Mouse (Mus musculus): ENCODE measurements at regions not wholly inside any gene's neighbourhood (a gene's known extent, or its start where the extent isn't known, plus 50 kb on each side); places are given as distances from the start of the nearest gene placed in this dataset.
"Not testable (repeated sequence)": the region's sequence is repeated elsewhere in the genome, so short reads cannot be mapped to it uniquely, and the experiment has no call there.

GRCm38 (mm10) chr2:78026808-78027207 is 80.6 kb upstream of the Cwc22 start:
- Histone ChIP-seq H3K4me2 (replicated peaks) (no peak overlapping the region), H3K4me1 (no peaks in the 10 kb centered on the region), H3K27me3 (no peaks in the 10 kb centered on the region; the same call in 1 of the 2 replicates), H3K36me3 (no peaks in the 10 kb centered on the region), H3K27ac (replicated peaks) (no peak overlapping the region), H3K9me3 (no peaks in the 10 kb centered on the region), H3K4me3 (no peak overlapping the region), H3K9ac (replicated peaks) (no peak overlapping the region)
- WGBS = 69% methylated on average over 6 of the region's 6 CpGs
- no peak for ATAC-seq (replicated peaks)

GRCm38 (mm10) chr2:78025651-78026435 is 79.7 kb upstream of the Cwc22 start:
- H3K4me2 ChIP-seq (replicated peaks) = no peak overlapping the region
- no peaks in the 10 kb centered on the region; the same call in 1 of the 2 replicates for H3K27me3 ChIP-seq
- H3K9me3 ChIP-seq = no peaks in the 10 kb centered on the region
- ATAC-seq (replicated peaks) = no peak
- no peaks in the 10 kb centered on the region for H3K36me3 ChIP-seq
- no peak overlapping the region for H3K4me3 ChIP-seq
- 67% methylated on average over 16 of the region's 16 CpGs for WGBS
- no peak overlapping the region for H3K27ac ChIP-seq (replicated peaks)
- H3K9ac ChIP-seq (replicated peaks) = no peak overlapping the region
- H3K4me1 ChIP-seq = no peaks in the 10 kb centered on the region

GRCm38 (mm10) chr2:78024981-78025565 is 78.9 kb upstream of the Cwc22 start:
- Histone ChIP-seq H3K4me1 (no peaks in the 10 kb centered on the region), H3K27me3 (no peaks in the 10 kb centered on the region; the same call in 1 of the 2 replicates), H3K9me3 (no peaks in the 10 kb centered on the region), H3K4me2 (replicated peaks) (no peak overlapping the region), H3K9ac (replicated peaks) (no peak overlapping the region), H3K36me3 (no peaks in the 10 kb centered on the region), H3K4me3 (no peak overlapping the region), H3K27ac (replicated peaks) (no peak overlapping the region)
- no peak for ATAC-seq (replicated peaks)
- 77% methylated on average over 1 of the region's 1 CpGs for WGBS

GRCm38 (mm10) chr2:78023916-78024685 is 77.9 kb upstream of the Cwc22 start:
- Histone ChIP-seq H3K4me1 (no peaks in the 10 kb centered on the region), H3K27me3 (no peaks in the 10 kb centered on the region; the same call in 1 of the 2 replicates)

GRCm38 (mm10) chr2:78023416-78023815 is 77.2 kb upstream of the Cwc22 start:
- Histone ChIP-seq H3K27me3 (no peaks in the 10 kb centered on the region; the same call in 1 of the 2 replicates), H3K36me3 (no peaks in the 10 kb centered on the region), H3K9ac (replicated peaks) (no peak overlapping the region), H3K4me2 (replicated peaks) (no peak overlapping the region), H3K9me3 (no peaks in the 10 kb centered on the region), H3K27ac (replicated peaks) (no peak overlapping the region), H3K4me3 (no peak overlapping the region), H3K4me1 (no peaks in the 10 kb centered on the region)
- no peak for ATAC-seq (replicated peaks)
- 86% methylated on average over 2 of the region's 2 CpGs for WGBS

More at GRCm38 (mm10) chr2:78023916-78024685, 77.9 kb upstream of the Cwc22 start:
- no peak overlapping the region for H3K4me3 ChIP-seq
- H3K36me3 ChIP-seq = no peaks in the 10 kb centered on the region
- no peak for ATAC-seq (replicated peaks)
- WGBS = 83% methylated on average over 4 of the region's 4 CpGs
- no peak overlapping the region for H3K4me2 ChIP-seq (replicated peaks)
- no peak overlapping the region for H3K27ac ChIP-seq (replicated peaks)
- H3K9ac ChIP-seq (replicated peaks) = no peak overlapping the region
- no peaks in the 10 kb centered on the region for H3K9me3 ChIP-seq

GRCm38 (mm10) chr2:78022756-78023155 is 76.6 kb upstream of the Cwc22 start:
- Histone ChIP-seq H3K27ac (replicated peaks) (no peak overlapping the region), H3K27me3 (no peaks in the 10 kb centered on the region; the same call in 1 of the 2 replicates), H3K36me3 (no peaks in the 10 kb centered on the region), H3K4me1 (no peaks in the 10 kb centered on the region), H3K9me3 (no peaks in the 10 kb centered on the region), H3K9ac (replicated peaks) (no peak overlapping the region), H3K4me3 (no peak overlapping the region), H3K4me2 (replicated peaks) (no peak overlapping the region)
- 86% methylated on average over 4 of the region's 4 CpGs for WGBS
- ATAC-seq (replicated peaks) = no peak

- Histone ChIP-seq H3K4me1 (no peaks in the 10 kb centered on the region), H3K9me3 (no peaks in the 10 kb centered on the region), H3K4me3 (no peak overlapping the region), H3K27ac (replicated peaks) (no peak overlapping the region), H3K4me2 (replicated peaks) (no peak overlapping the region), H3K9ac (replicated peaks) (no peak overlapping the region), H3K36me3 (no peaks in the 10 kb centered on the region), H3K27me3 (no peaks in the 10 kb centered on the region; the same call in 1 of the 2 replicates)
- WGBS = 31% methylated on average over 5 of the region's 5 CpGs
- peak; percentile 70; the same call in 1 of the 2 replicates for ATAC-seq (replicated peaks)
Observed at GRCm38 (mm10) chr2:78021905-78022304, 75.7 kb upstream of the Cwc22 start.

GRCm38 (mm10) chr2:78021356-78021900 is 75.3 kb upstream of the Cwc22 start:
- H3K27me3 ChIP-seq = no peaks in the 10 kb centered on the region; the same call in 1 of the 2 replicates

GRCm38 (mm10) chr2:78020516-78020915 is 74.3 kb upstream of the Cwc22 start:
- H3K27me3 ChIP-seq = no peaks in the 10 kb centered on the region; the same call in 1 of the 2 replicates
- no peaks in the 10 kb centered on the region for H3K4me1 ChIP-seq
- WGBS = 88% methylated on average over 3 of the region's 3 CpGs
- no peak overlapping the region for H3K9ac ChIP-seq (replicated peaks)
- no peak for ATAC-seq (replicated peaks)
- no peak overlapping the region for H3K4me2 ChIP-seq (replicated peaks)
- H3K27ac ChIP-seq (replicated peaks) = no peak overlapping the region
- no peak overlapping the region for H3K4me3 ChIP-seq
- H3K36me3 ChIP-seq = no peaks in the 10 kb centered on the region
- no peaks in the 10 kb centered on the region for H3K9me3 ChIP-seq

More at GRCm38 (mm10) chr2:78021356-78021900, 75.3 kb upstream of the Cwc22 start:
- Histone ChIP-seq H3K4me1 (no peaks in the 10 kb centered on the region), H3K4me2 (replicated peaks) (no peak overlapping the region), H3K36me3 (no peaks in the 10 kb centered on the region), H3K4me3 (no peak overlapping the region), H3K9ac (replicated peaks) (no peak overlapping the region), H3K27ac (replicated peaks) (no peak overlapping the region), H3K9me3 (no peaks in the 10 kb centered on the region)
- whole genome bisulfite sequencing = 64% methylated on average over 2 of the region's 2 CpGs
- peak; percentile 48 for ATAC-seq (replicated peaks)

GRCm38 (mm10) chr2:78019916-78020315 is 73.7 kb upstream of the Cwc22 start:
- Histone ChIP-seq H3K36me3 (no peaks in the 10 kb centered on the region), H3K27ac (replicated peaks) (no peak overlapping the region), H3K4me2 (replicated peaks) (no peak overlapping the region), H3K4me1 (no peaks in the 10 kb centered on the region), H3K27me3 (no peaks in the 10 kb centered on the region; the same call in 1 of the 2 replicates), H3K4me3 (no peak overlapping the region), H3K9ac (replicated peaks) (no peak overlapping the region), H3K9me3 (no peaks in the 10 kb centered on the region)
- ATAC-seq (replicated peaks) = no peak
- 92% methylated on average over 3 of the region's 3 CpGs for WGBS

- not testable (repeated sequence) for H3K36me3 ChIP-seq; H3K9me3 ChIP-seq; H3K4me2 ChIP-seq (replicated peaks); H3K9ac ChIP-seq (replicated peaks); H3K4me1 ChIP-seq; ATAC-seq (replicated peaks); H3K27ac ChIP-seq (replicated peaks); H3K27me3 ChIP-seq; H3K4me3 ChIP-seq
- WGBS = 96% methylated on average over 6 of the region's 6 CpGs
Observed at GRCm38 (mm10) chr2:78012441-78012840, 66.3 kb upstream of the Cwc22 start.

- no peak for ATAC-seq (replicated peaks)
- WGBS = 95% methylated on average over 2 of the region's 2 CpGs
- H3K27ac ChIP-seq (replicated peaks) = no peak overlapping the region
- no peaks in the 10 kb centered on the region for H3K27me3 ChIP-seq
- H3K9me3 ChIP-seq = no peaks in the 10 kb centered on the region
- no peak overlapping the region for H3K4me3 ChIP-seq
- H3K36me3 ChIP-seq = no peaks in the 10 kb centered on the region
- no peak overlapping the region for H3K4me2 ChIP-seq (replicated peaks)
- no peak overlapping the region for H3K9ac ChIP-seq (replicated peaks)
- no peaks in the 10 kb centered on the region for H3K4me1 ChIP-seq
Observed at GRCm38 (mm10) chr2:78011821-78012220, 65.6 kb upstream of the Cwc22 start.

Measured in forebrain, embryonic 15.5 days (tissue).